Mouse (Mus musculus): Measurements from ENCODE around the gene Cela3a. TPM values are rescaled to one million over a fixed set of nuclear protein-coding genes. Genes with fewer than 3 reads are reported as not detected.
"Not testable (repeated sequence)": the region's sequence is repeated elsewhere in the genome, so short reads cannot be mapped to it uniquely, and the experiment has no call there.

Cela3a gene
- polyA plus RNA-seq, 1 experiment from 2014 or later = not detected

DNA sequence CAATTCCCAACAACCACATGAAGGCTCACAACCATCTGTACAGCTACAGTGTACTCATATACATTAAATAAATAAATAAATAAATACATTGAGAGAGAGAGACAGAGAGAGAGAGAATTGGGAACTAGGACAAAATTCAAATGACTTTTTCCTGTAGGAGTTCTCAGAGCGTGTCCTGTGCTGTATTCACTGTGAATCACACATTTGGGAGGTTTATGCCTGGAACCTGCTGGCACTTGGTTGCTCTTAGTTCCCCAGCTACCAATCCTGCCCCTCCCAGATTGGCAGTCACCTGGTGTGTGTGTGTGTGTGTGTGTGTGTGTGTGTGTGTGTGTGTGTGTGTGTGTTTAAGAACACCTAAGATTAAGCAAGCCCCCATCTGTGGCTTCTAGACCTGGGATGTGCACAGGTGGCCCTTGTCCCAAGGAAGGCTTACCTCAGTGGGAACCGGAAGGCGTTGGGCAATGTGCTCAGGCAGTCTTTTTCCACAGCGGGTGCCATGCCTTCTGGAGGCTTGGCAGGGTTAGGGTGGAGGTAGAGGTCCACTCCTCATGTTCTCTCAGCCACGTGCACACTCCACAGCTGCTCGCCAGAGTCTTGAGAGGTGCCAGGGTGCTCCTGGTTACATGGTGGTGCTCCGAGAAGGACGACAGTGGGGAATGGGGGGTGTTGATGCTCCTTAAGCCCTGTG is 27.5 kb upstream of the Cela3a start:
- Histone ChIP-seq H3K27me3 (replicated peaks; ENCODE audit: control insufficient read depth, insufficient read depth, low read length) (no peaks in the 10 kb centered on the region), H3K36me3 (ENCODE audit: control insufficient read depth, insufficient read depth, low read length) (no peaks in the 10 kb centered on the region), H3K4me1 (replicated peaks; ENCODE audit: control insufficient read depth, insufficient read depth, low read length) (peaks cover 17% of the 10 kb centered on the region), H3K9me3 (ENCODE audit: control insufficient read depth, low read length) (no peaks in the 10 kb centered on the region), H3K4me2 (no peak overlapping the region), H3K27ac (ENCODE audit: low read depth, low read length) (no peak overlapping the region), H3K4me3 (ENCODE audit: low read depth, low read length) (no peak overlapping the region), H3K9ac (ENCODE audit: low read depth, low read length) (no peak overlapping the region)
- ATAC-seq (replicated peaks; ENCODE audit: low FRiP score) (no peak), DNase-seq (ENCODE audit: low spot score) (no peak)
- WGBS = 86% methylated on average over 8 of the region's 8 CpGs

DNA sequence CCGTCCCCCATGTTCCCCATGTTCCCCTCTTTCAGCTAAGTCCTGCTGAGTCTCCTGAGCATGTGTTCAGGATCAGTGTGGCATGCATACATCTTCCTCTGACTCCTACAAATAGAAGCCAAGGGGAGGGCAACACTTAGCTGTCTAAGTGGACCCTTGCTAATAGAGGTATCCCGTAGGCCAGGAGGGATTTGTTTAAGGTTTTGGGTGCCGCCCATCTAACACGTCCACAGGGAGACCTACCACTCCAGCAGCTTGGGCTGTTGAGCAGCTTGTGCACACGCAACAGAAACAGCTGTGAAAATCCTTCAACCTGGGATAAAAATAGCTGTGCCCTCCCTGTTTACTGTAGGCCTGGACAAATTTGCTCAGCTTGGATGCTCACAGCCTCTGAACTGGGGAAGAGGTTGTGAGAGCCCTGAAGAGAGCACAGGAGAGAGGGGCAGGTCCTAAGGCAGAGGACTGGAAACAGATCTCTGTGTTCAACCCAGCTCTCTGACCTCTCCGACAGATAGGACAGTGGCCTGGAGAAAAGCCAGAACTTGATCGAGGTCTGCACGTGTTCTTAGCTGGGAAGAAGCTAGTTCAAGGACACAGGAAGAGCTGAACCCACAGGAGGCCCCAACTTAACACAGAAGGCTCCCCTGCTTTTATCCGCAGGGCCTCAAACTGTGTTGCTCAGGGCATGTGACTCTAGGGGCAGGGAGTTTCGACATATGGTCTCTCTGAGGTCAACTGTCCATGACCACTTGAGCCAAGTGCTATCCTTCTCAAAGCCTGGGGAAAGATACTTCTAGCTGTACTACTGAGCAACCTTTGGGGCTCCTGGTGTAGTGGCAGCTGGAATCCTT is 23.3 kb upstream of the Cela3a start:
- not testable (repeated sequence) for H3K9me3 ChIP-seq (ENCODE audit: control insufficient read depth, low read length); H3K27me3 ChIP-seq (replicated peaks; ENCODE audit: control insufficient read depth, insufficient read depth, low read length); H3K4me3 ChIP-seq (ENCODE audit: low read depth, low read length); H3K4me2 ChIP-seq; H3K27ac ChIP-seq (ENCODE audit: low read depth, low read length); H3K36me3 ChIP-seq (ENCODE audit: control insufficient read depth, insufficient read depth, low read length); H3K9ac ChIP-seq (ENCODE audit: low read depth, low read length); H3K4me1 ChIP-seq (replicated peaks; ENCODE audit: control insufficient read depth, insufficient read depth, low read length); DNase-seq (ENCODE audit: low spot score); ATAC-seq (replicated peaks; ENCODE audit: low FRiP score)
- 64% methylated on average over 10 of the region's 10 CpGs for WGBS

DNA sequence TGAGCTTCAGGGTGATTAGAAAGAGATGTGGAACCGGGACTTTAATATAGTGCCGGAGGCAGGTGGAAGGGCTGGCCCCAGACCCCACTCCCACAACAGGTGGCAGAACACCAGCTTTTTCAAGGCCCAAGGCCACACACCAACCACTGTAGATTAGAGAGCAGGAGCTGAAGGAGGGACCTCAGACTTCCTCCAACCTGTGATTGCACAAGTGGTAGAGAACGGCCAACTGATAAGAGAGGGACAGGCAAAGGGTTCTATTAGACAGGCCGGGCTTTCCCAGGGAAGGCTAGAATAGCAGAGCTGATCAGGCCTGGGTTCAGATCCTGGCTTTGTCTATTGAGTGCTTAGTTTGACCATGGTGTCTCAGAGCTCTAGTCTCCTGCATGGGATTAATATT is 20.9 kb upstream of the Cela3a start, which contains the start of gene Cela3b:
Gene Cela3b, minus strand, starts transcription at position 39 of the 400 bp plus-strand sequence.
- H3K9me3 ChIP-seq (ENCODE audit: control insufficient read depth, low read length) = no peaks in the 10 kb centered on the region
- no peak within 1 kb of the TSS for H3K27ac ChIP-seq (ENCODE audit: low read depth, low read length)
- no peak within 1 kb of the TSS for H3K9ac ChIP-seq (ENCODE audit: low read depth, low read length)
- no peaks in the 10 kb centered on the region for H3K4me1 ChIP-seq (replicated peaks; ENCODE audit: control insufficient read depth, insufficient read depth, low read length)
- no peaks in the 10 kb centered on the region for H3K36me3 ChIP-seq (ENCODE audit: control insufficient read depth, insufficient read depth, low read length)
- H3K4me2 ChIP-seq = no peak within 1 kb of the TSS
- ATAC-seq (replicated peaks; ENCODE audit: low FRiP score) (no peak; the same call in 1 of the 2 replicates), DNase-seq (ENCODE audit: low spot score) (no peak)
- H3K27me3 ChIP-seq (replicated peaks; ENCODE audit: control insufficient read depth, insufficient read depth, low read length) = no peaks in the 10 kb centered on the region
- H3K4me3 ChIP-seq (ENCODE audit: low read depth, low read length) = no peak within 1 kb of the TSS
- WGBS = 46% methylated on average over 4 of the region's 4 CpGs

DNA sequence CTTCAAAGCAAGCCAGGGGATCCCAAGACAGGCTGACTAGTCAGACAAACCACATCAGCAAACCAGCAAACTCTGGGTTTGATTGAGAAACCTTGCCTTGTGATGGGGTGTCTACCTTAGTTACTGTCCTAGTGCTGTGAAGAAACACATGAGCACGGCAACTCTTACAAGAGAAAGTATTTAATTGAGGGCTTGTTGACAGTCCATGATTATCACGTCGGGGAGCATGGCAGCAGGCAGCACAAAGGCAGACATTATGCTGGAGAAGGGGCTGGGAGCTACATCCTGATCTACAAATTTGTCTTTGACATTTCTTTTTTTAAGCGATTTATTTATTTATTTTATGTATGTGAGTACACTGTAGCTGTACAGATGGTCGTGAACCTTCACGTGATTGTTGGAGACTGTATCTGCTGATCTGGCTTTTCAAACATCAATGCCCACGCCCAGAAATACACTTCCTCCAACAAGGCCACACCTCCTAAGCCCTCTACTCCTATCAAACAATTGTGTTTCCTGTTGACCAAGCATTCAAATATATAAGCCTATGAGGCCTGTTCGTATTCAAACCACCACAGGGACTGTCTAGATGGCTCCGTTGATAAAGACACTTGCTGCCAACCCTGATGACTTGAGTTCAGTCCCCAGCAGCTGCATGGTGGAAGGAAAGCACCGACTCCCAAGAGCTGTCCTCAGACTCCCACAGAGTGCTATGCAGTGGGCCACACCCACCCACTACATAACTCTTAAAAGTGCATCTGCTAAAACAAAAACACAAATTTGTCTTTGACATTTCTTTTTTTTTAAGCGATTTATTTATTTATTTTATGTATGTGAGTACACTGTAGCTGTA is 8.3 kb upstream of the Cela3a start:
- H3K9me3 ChIP-seq (ENCODE audit: control insufficient read depth, low read length) = no peaks in the 10 kb centered on the region
- no peaks in the 10 kb centered on the region for H3K27me3 ChIP-seq (replicated peaks; ENCODE audit: control insufficient read depth, insufficient read depth, low read length)
- no peak for ATAC-seq (replicated peaks; ENCODE audit: low FRiP score)
- no peaks in the 10 kb centered on the region for H3K36me3 ChIP-seq (ENCODE audit: control insufficient read depth, insufficient read depth, low read length)
- no peak for DNase-seq (ENCODE audit: low spot score)
- H3K27ac ChIP-seq (ENCODE audit: low read depth, low read length) = no peak overlapping the region
- H3K9ac ChIP-seq (ENCODE audit: low read depth, low read length) = no peak overlapping the region
- WGBS = 57% methylated on average over 11 of the region's 11 CpGs
- H3K4me3 ChIP-seq (ENCODE audit: low read depth, low read length) = no peak overlapping the region
- no peak overlapping the region for H3K4me2 ChIP-seq
- H3K4me1 ChIP-seq (replicated peaks; ENCODE audit: control insufficient read depth, insufficient read depth, low read length) = no peaks in the 10 kb centered on the region

DNA sequence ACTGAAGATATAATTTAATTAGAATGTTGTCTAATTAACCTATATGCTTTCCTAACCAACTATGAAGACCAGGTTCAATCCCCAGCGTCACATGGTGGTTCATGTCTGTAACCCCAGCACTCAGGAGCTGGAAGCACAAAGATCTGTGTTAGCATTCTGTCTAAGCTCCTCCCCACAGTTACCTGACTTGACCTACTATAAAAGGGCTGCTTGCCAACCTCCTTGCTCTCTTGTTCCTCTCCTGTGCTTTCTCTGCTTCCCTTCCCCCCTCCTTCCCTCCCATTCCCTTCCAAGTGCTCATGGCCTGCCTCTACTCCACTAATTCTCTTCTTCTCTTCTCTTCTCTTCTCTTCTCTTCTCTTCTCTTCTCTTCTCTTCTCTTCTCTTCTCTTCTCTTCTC is 5.3 kb upstream of the Cela3a start:
- DNase-seq (ENCODE audit: low spot score) = no peak
- Histone ChIP-seq H3K4me3 (ENCODE audit: low read depth, low read length) (no peak overlapping the region), H3K9ac (ENCODE audit: low read depth, low read length) (no peak overlapping the region), H3K4me2 (no peak overlapping the region), H3K9me3 (ENCODE audit: control insufficient read depth, low read length) (no peaks in the 10 kb centered on the region), H3K27me3 (replicated peaks; ENCODE audit: control insufficient read depth, insufficient read depth, low read length) (no peaks in the 10 kb centered on the region), H3K4me1 (replicated peaks; ENCODE audit: control insufficient read depth, insufficient read depth, low read length) (no peaks in the 10 kb centered on the region), H3K36me3 (ENCODE audit: control insufficient read depth, insufficient read depth, low read length) (no peaks in the 10 kb centered on the region), H3K27ac (ENCODE audit: low read depth, low read length) (no peak overlapping the region)
- no peak for ATAC-seq (replicated peaks; ENCODE audit: low FRiP score)
- WGBS = 54% methylated on average over 1 of the region's 1 CpGs

DNA sequence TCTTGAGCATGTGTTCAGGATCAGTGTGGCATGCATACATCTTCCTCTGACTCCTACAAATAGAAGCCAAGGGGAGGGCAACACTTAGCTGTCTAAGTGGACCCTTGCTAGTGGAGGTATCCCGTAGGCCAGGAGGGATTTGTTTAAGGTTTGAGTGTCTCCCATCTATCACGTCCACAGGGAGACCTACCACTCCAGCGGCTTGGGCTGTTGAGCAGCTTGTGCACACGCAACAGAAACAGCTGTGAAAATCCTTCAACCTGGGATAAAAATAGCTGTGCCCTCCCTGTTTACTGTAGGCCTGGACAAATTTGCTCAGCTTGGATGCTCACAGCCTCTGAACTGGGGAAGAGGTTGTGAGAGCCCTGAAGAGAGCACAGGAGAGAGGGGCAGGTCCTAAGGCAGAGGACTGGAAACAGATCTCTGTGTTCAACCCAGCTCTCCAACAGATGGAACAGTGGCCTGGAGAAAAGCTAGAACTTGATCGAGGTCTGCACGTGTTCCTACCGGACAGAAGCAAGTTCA is 2.7 kb upstream of the Cela3a start:
- 75% methylated on average over 7 of the region's 7 CpGs for WGBS

DNA sequence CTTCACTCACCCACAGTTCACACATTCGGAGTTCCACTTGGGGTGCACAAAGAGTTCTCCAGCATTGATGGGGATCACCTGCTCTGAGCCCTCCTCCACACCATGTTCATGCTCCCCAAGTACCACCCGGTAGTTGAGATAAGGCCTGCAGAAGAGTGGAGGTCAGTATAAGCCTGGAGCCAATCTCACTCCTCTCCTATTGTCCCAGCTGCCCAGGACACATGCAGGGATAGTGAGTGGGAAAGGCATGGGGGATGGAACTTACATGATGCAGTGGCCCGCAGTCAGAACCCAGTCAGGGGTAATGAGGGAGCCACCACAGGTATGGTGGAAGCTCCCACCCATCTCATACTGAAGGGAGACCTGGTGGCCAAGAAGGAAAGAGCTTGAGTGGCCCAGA is 4.0 kb downstream of the Cela3a start:
- no peaks in the 10 kb centered on the region for H3K27me3 ChIP-seq (replicated peaks; ENCODE audit: control insufficient read depth, insufficient read depth, low read length)
- no peaks in the 10 kb centered on the region for H3K9me3 ChIP-seq (ENCODE audit: control insufficient read depth, low read length)
- no peak overlapping the region for H3K27ac ChIP-seq (ENCODE audit: low read depth, low read length)
- no peak overlapping the region for H3K9ac ChIP-seq (ENCODE audit: low read depth, low read length)
- no peak for ATAC-seq (replicated peaks; ENCODE audit: low FRiP score)
- H3K4me3 ChIP-seq (ENCODE audit: low read depth, low read length) = no peak overlapping the region
- 77% methylated on average over 3 of the region's 3 CpGs for WGBS
- DNase-seq (ENCODE audit: low spot score) = no peak
- H3K36me3 ChIP-seq (ENCODE audit: control insufficient read depth, insufficient read depth, low read length) = no peaks in the 10 kb centered on the region
- H3K4me2 ChIP-seq = no peak overlapping the region
- H3K4me1 ChIP-seq (replicated peaks; ENCODE audit: control insufficient read depth, insufficient read depth, low read length) = no peaks in the 10 kb centered on the region

More for the DNA sequence above, 2.7 kb upstream of the Cela3a start:
- H3K9me3 ChIP-seq (ENCODE audit: control insufficient read depth, low read length); H3K27me3 ChIP-seq (replicated peaks; ENCODE audit: control insufficient read depth, insufficient read depth, low read length); H3K4me1 ChIP-seq (replicated peaks; ENCODE audit: control insufficient read depth, insufficient read depth, low read length); H3K9ac ChIP-seq (ENCODE audit: low read depth, low read length); H3K27ac ChIP-seq (ENCODE audit: low read depth, low read length); H3K4me3 ChIP-seq (ENCODE audit: low read depth, low read length); H3K36me3 ChIP-seq (ENCODE audit: control insufficient read depth, insufficient read depth, low read length); DNase-seq (ENCODE audit: low spot score); ATAC-seq (replicated peaks; ENCODE audit: low FRiP score); H3K4me2 ChIP-seq: not testable (repeated sequence)
